Mouse (Mus musculus): Measurements from ENCODE around the gene Kdm2b. TPM values are rescaled to one million over a fixed set of nuclear protein-coding genes. Genes with fewer than 3 reads are reported as not detected.

Gene Kdm2b
- total and polyA plus RNA-seq, 3 experiments: 29.2 to 48.9 TPM; not detected in 1

DNA sequence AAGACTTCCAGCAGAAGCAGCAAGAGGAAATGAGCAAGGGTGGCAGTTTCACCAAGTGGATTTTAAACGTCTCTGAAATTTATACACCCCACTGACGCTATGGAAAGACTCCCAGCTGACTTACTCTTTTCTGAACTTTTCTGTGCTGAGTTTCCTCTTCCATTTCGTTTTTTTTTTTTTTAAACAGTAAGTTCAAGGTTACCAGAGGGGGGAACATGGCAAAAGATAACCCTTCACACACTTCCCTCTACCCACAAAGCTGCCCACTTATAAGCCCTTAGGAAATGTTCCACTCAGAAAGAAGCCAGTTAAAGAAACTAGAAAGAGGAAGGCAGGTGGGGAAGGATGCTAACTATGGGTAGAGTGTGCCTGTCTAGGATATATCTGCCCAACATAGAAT is 88.0 kb downstream of the Kdm2b start:
- no peaks in the 10 kb centered on the region for H3K27me3 ChIP-seq (ENCODE audit: control insufficient read depth in 1 of 2, insufficient read depth in 2 of 2, low read length in 2 of 2)
- peak overlapping the region; percentile 82 to 89 for H3K4me3 ChIP-seq (ENCODE audit: control insufficient read depth in 1 of 2, insufficient read depth in 1 of 2, low read depth in 2 of 2, low read length in 2 of 2)
- H3K36me3 ChIP-seq (ENCODE audit: control insufficient read depth in 1 of 2, insufficient read depth in 2 of 2, low read length in 2 of 2): peaks cover 0 to 30% of the 10 kb centered on the region in 2 experiments; a peak in 2 of 4 replicates
- H3K9me3 ChIP-seq (replicated peaks; ENCODE audit: insufficient read depth, low read length): no peaks in the 10 kb centered on the region
- TF ChIP-seq BHLHE40 (IDR thresholded peaks at IDR 0.05; ENCODE audit: borderline replicate concordance, low read depth, low read length) (no peak), ZNF384 (IDR thresholded peaks at IDR 0.05; ENCODE audit: low read depth, low read length) (peak; percentile 87)
- H3K9ac ChIP-seq (ENCODE audit: control insufficient read depth, low read depth, low read length, poor library complexity, severe bottlenecking): peak overlapping the region; percentile 65
- no peak for DNase-seq (ENCODE audit: low read depth, low spot score)
- peaks cover 17% of the 10 kb centered on the region for H3K79me2 ChIP-seq (ENCODE audit: control insufficient read depth, insufficient read depth, low read length, poor library complexity)
- peak overlapping the region; percentile 31 for H3K27ac ChIP-seq (ENCODE audit: control insufficient read depth, low read depth, low read length)
- H3K4me1 ChIP-seq (ENCODE audit: control insufficient read depth in 1 of 2, insufficient read depth in 2 of 2, low read length in 2 of 2): peaks cover 11 to 33% of the 10 kb centered on the region in 2 experiments

DNA sequence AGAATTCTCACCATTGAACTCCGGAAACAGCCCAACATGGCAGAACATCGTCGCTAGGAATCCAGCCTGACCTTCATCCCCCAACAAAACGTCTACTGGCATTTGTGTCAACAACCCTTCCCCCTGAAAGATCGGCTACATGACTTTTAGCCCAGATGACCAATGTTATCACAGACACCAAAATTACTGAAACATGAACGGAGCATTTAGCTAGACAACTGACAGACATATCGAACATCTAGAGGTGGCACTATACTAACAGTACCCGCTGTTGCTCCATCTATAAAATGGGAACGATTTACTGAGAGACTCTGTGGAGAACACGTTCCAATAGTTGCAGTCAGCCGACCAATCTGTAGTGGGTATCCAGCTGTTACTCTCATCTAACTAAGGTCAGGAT is 88.4 kb downstream of the Kdm2b start:
- Histone ChIP-seq H3K4me1 (ENCODE audit: control insufficient read depth in 1 of 2, insufficient read depth in 2 of 2, low read length in 2 of 2) (peaks cover 11 to 33% of the 10 kb centered on the region in 2 experiments), H3K9me3 (replicated peaks; ENCODE audit: insufficient read depth, low read length) (no peaks in the 10 kb centered on the region), H3K79me2 (ENCODE audit: control insufficient read depth, insufficient read depth, low read length, poor library complexity) (peaks cover 20% of the 10 kb centered on the region), H3K36me3 (ENCODE audit: control insufficient read depth in 1 of 2, insufficient read depth in 2 of 2, low read length in 2 of 2) (peaks cover 0 to 30% of the 10 kb centered on the region in 2 experiments; a peak in 2 of 4 replicates), H3K27me3 (ENCODE audit: control insufficient read depth in 1 of 2, insufficient read depth in 2 of 2, low read length in 2 of 2) (no peaks in the 10 kb centered on the region), H3K27ac (ENCODE audit: control insufficient read depth, low read depth, low read length) (peak overlapping the region; percentile 31), H3K9ac (ENCODE audit: control insufficient read depth, low read depth, low read length, poor library complexity, severe bottlenecking) (peak overlapping the region; percentile 65), H3K4me3 (ENCODE audit: control insufficient read depth in 1 of 2, insufficient read depth in 1 of 2, low read depth in 2 of 2, low read length in 2 of 2) (peak overlapping the region; percentile 82 to 89)
- TF ChIP-seq CHD2 (IDR thresholded peaks at IDR 0.05; ENCODE audit: low read length) (no peak), TBP (IDR thresholded peaks at IDR 0.05; ENCODE audit: low read depth, low read length) (no peak), MYC (IDR thresholded peaks at IDR 0.05; ENCODE audit: low read depth, low read length) (no peak), MAFK (IDR thresholded peaks at IDR 0.05; ENCODE audit: borderline replicate concordance, low read depth, low read length) (no peak), UBTF (IDR thresholded peaks at IDR 0.05; ENCODE audit: borderline replicate concordance, insufficient read depth, low read depth, low read length) (no peak), ZNF384 (IDR thresholded peaks at IDR 0.05; ENCODE audit: low read depth, low read length) (no peak), CTCF (IDR thresholded peaks at IDR 0.05 in 2 of 3, conservative IDR thresholded peaks at IDR 0.05 in 1 of 3; ENCODE audit: control insufficient read depth in 1 of 3, insufficient read depth in 1 of 3, low read depth in 2 of 3, low read length in 3 of 3, poor library complexity in 1 of 3, severe bottlenecking in 1 of 3) (no peak), SMC3 (IDR thresholded peaks at IDR 0.05; ENCODE audit: low read depth, low read length) (no peak), CHD1 (IDR thresholded peaks at IDR 0.05; ENCODE audit: low read depth, low read length) (no peak), RAD21 (IDR thresholded peaks at IDR 0.05; ENCODE audit: low read depth, low read length) (no peak), POLR2A (IDR thresholded peaks at IDR 0.05; ENCODE audit: control insufficient read depth in 1 of 2, insufficient read depth in 1 of 2, low read depth in 1 of 2, low read length in 2 of 2, poor library complexity in 1 of 2) (no peak), MAX (IDR thresholded peaks at IDR 0.05; ENCODE audit: low read length) (no peak; the same call in 1 of the 2 replicates), MXI1 (IDR thresholded peaks at IDR 0.05; ENCODE audit: low read depth, low read length) (peak; percentile 51), EP300 (IDR thresholded peaks at IDR 0.05; ENCODE audit: low read depth in 1 of 2, low read length in 2 of 2) (peak in 1 of 2 experiments; percentile 13; a peak in 1 of 4 replicates), POLR2AphosphoS2 (IDR thresholded peaks at IDR 0.05; ENCODE audit: low read length) (no peak)
- no peak for DNase-seq (ENCODE audit: low read depth, low spot score)

All from MEL (cell line).